In genomic region chr8:121528790-121529189, GRCm38 (mm10) we compare ENCODE assay signal across 23 mouse cellular contexts. TPM values are rescaled to one million over a fixed set of nuclear protein-coding genes. Genes with fewer than 3 reads are reported as not detected.
A peak's percentile ranks its signal among the peaks of the same experiment; 100 is the strongest.
DNase-seq lines count a peak whose midpoint lies in the region; ATAC-seq lines count a peak whose summit lies in the region.
"Had no signal": no experiment of that assay in that cellular context is flagged by ENCODE, and none has a peak within 500 bp of the region (broad histone marks: within the 10 kb centered on the region; RNA-seq: fewer than 3 reads in every experiment).

No protein-coding gene starts in this region.

- H3K36me3 ChIP-seq in heart, embryonic 10.5 days = no peaks in the 10 kb centered on the region
- H3K36me3 ChIP-seq in kidney, embryonic 15.5 days = no peaks in the 10 kb centered on the region
- H3K36me3 ChIP-seq in lung, embryonic 15.5 days = no peaks in the 10 kb centered on the region
- H3K36me3 ChIP-seq: forebrain, embryonic 10.5 days; limb, embryonic 10.5 days; liver, embryonic 13.5 days; neural tube, embryonic 12.5 days; stomach, embryonic 15.5 days had no signal

- H3K9ac ChIP-seq in kidney, embryonic 15.5 days = no peak overlapping the region
- H3K9ac ChIP-seq in lung, embryonic 15.5 days = no peak overlapping the region
- H3K9ac ChIP-seq: liver, embryonic 13.5 days; neural tube, embryonic 12.5 days; stomach, embryonic 15.5 days had no signal

- no peak for ATAC-seq in kidney, embryonic 15.5 days (replicated peaks; ENCODE audit: low FRiP score)
- peak; percentile 85 for ATAC-seq in lung, embryonic 15.5 days (ENCODE audit: borderline replicate concordance, extremely low read depth, low FRiP score, low TSS enrichment)
- ATAC-seq: inflammation-experienced regulatory T-cells, adult 6 months; midbrain, embryonic 16.5 days had no signal

- no peak overlapping the region for H3K4me2 ChIP-seq in kidney, embryonic 15.5 days
- 0 out of 2 replicates have a peak overlapping the region, but pooled peaks have one; percentile 18 for H3K4me2 ChIP-seq in lung, embryonic 15.5 days
- H3K4me2 ChIP-seq: liver, embryonic 13.5 days; neural tube, embryonic 12.5 days; stomach, embryonic 15.5 days had no signal

- H3K4me3 ChIP-seq in heart, embryonic 10.5 days = no peak overlapping the region
- H3K4me3 ChIP-seq in kidney, embryonic 15.5 days (replicated peaks) = no peak overlapping the region
- no peak overlapping the region for H3K4me3 ChIP-seq in lung, embryonic 15.5 days
- H3K4me3 ChIP-seq: forebrain, embryonic 10.5 days; limb, embryonic 10.5 days; liver, embryonic 13.5 days; megakaryocyte, embryonic 14.5 days; neural tube, embryonic 12.5 days; stomach, embryonic 15.5 days had no signal

- no peak overlapping the region for H3K27ac ChIP-seq in heart, embryonic 10.5 days
- peak overlapping the region; percentile 58; the same call in 1 of the 2 replicates for H3K27ac ChIP-seq in kidney, embryonic 15.5 days
- H3K27ac ChIP-seq in lung, embryonic 15.5 days = peak overlapping the region; percentile 78
- H3K27ac ChIP-seq: forebrain, embryonic 10.5 days; limb, embryonic 10.5 days; liver, embryonic 13.5 days; neural tube, embryonic 12.5 days; stomach, embryonic 15.5 days had no signal

- DNase-seq in heart, adult 11 months = peak; percentile 95
- DNase-seq in heart, embryonic 10.5 days (ENCODE audit: low spot score) = no peak
- peak; percentile 34 for DNase-seq in heart, adult 8-10 months (ENCODE audit: low spot score)
- no peak for DNase-seq in frontal cortex, adult 2 months (ENCODE audit: extremely low spot score in 1 of 2, low spot score in 1 of 2)
- DNase-seq in adrenal gland, postnatal 10 days = no peak
- DNase-seq in adrenal gland, adult 8-10 months = no peak
- DNase-seq: adrenal gland, postnatal 36 days; cerebellum, adult 9-10 months; gastrocnemius, postnatal 25 days; layer of hippocampus, adult 9-11 months; liver, embryonic 13.5 days; thymus, postnatal 25 days had no signal

- peaks cover 29% of the 10 kb centered on the region for H3K27me3 ChIP-seq in heart, embryonic 10.5 days (ENCODE audit: insufficient read depth, poor library complexity, severe bottlenecking)
- 0 out of 2 replicates have a peak, but pooled peaks cover 2% of the 10 kb centered on the region for H3K27me3 ChIP-seq in kidney, embryonic 15.5 days
- H3K27me3 ChIP-seq in lung, embryonic 15.5 days = peaks cover 12% of the 10 kb centered on the region; the same call in 1 of the 2 replicates
- H3K27me3 ChIP-seq: liver, embryonic 13.5 days; stomach, embryonic 15.5 days had no signal

- H3K4me1 ChIP-seq in heart, embryonic 10.5 days = peaks cover 9% of the 10 kb centered on the region; the same call in 1 of the 2 replicates
- peaks cover 24% of the 10 kb centered on the region for H3K4me1 ChIP-seq in kidney, embryonic 15.5 days
- peaks cover 44% of the 10 kb centered on the region for H3K4me1 ChIP-seq in lung, embryonic 15.5 days
- H3K4me1 ChIP-seq: liver, embryonic 13.5 days; megakaryocyte, embryonic 14.5 days; neural tube, embryonic 12.5 days had no signal

- H3K9me3 ChIP-seq in heart, embryonic 10.5 days = no peaks in the 10 kb centered on the region
- H3K9me3 ChIP-seq in kidney, embryonic 15.5 days (replicated peaks) = no peaks in the 10 kb centered on the region
- no peaks in the 10 kb centered on the region for H3K9me3 ChIP-seq in lung, embryonic 15.5 days
- H3K9me3 ChIP-seq: forebrain, embryonic 10.5 days; limb, embryonic 10.5 days; liver, embryonic 13.5 days; megakaryocyte, embryonic 14.5 days; neural tube, embryonic 12.5 days; stomach, embryonic 15.5 days had no signal

- 86% methylated on average over 15 of the region's 15 CpGs for WGBS in heart, embryonic 10.5 days
- 73% methylated on average over 15 of the region's 15 CpGs for WGBS in kidney, embryonic 15.5 days
- WGBS in lung, embryonic 15.5 days = 62% methylated on average over 15 of the region's 15 CpGs

RNA-seq across cellular contexts. Expression of gene 1700018B08Rik, which starts 15.3 kb away (rescaled TPM):
- polyA plus RNA-seq in heart, embryonic 10.5 days (2016; fragmentation: Nextera tagmentation; extraction: Ambion mirVana) = not detected in 2 replicates
- total RNA-seq in heart, adult 8-10 months (2022) = not detected
- polyA plus RNA-seq in kidney, embryonic 15.5 days (2015; fragmentation: Nextera tagmentation; extraction: Ambion mirVana) = not detected in 2 replicates
- not detected in 2 replicates for polyA plus RNA-seq in lung, embryonic 15.5 days (2015; fragmentation: Nextera tagmentation; extraction: Ambion mirVana)
- not detected in 2 replicates for polyA plus RNA-seq in frontal cortex, adult 2 months (2012; rRNA removed)
- total RNA-seq in adrenal gland, postnatal 10 days (2021) = not detected
- not detected for total RNA-seq in adrenal gland, adult 8-10 months (2022)
- total RNA-seq: adrenal gland, postnatal 36 days; gastrocnemius, postnatal 25 days; hematopoietic stem cell, adult 5-6 weeks had no signal
- polyA plus RNA-seq: embryonic facial prominence, embryonic 14.5 days; forebrain, embryonic 10.5 days; inflammation-experienced regulatory T-cells, adult 6 months; limb, embryonic 10.5 days; liver, embryonic 13.5 days; midbrain, embryonic 16.5 days; neural tube, embryonic 12.5 days; stomach, embryonic 15.5 days had no signal

RNA-seq across cellular contexts. Expression of gene Fbxo31, which starts 49.8 kb away (rescaled TPM):
- polyA plus RNA-seq in heart, embryonic 10.5 days (2016; fragmentation: Nextera tagmentation; extraction: Ambion mirVana) = 10.9 and 17.0 TPM in 2 replicates
- total RNA-seq in heart, adult 8-10 months (2022) = 100 to 1,000 TPM in 2 of 4 experiments, 10 to 100 TPM in 2; 93.3 to 137 (median 102) TPM
- 16.6 and 17.5 TPM in 2 replicates for polyA plus RNA-seq in kidney, embryonic 15.5 days (2015; fragmentation: Nextera tagmentation; extraction: Ambion mirVana)
- 15.9 and 17.3 TPM in 2 replicates for polyA plus RNA-seq in lung, embryonic 15.5 days (2015; fragmentation: Nextera tagmentation; extraction: Ambion mirVana)
- polyA plus RNA-seq in frontal cortex, adult 2 months (2012; rRNA removed) = 70.9 and 77.2 TPM in 2 replicates
- total RNA-seq in adrenal gland, postnatal 10 days (2021) = 10 to 100 TPM; 33.6 to 43.8 TPM
- total RNA-seq in adrenal gland, adult 8-10 months (2022) = 10 to 100 TPM; 33.4 to 52.9 (median 41.8) TPM

Comparison
In these comparisons a context has a peak if more than half of its experiments do, and no peak if none do; other contexts are left out.
1. DNase-seq: peak in heart, adult 11 months (single experiment) and heart, adult 8-10 months (single experiment); none in heart, embryonic 10.5 days (single experiment), frontal cortex, adult 2 months (0 of 2), adrenal gland, postnatal 10 days (single experiment) and adrenal gland, adult 8-10 months (single experiment).